Comparison of ENCODE assay signal across 12 mouse cellular contexts in the genomic region with DNA sequence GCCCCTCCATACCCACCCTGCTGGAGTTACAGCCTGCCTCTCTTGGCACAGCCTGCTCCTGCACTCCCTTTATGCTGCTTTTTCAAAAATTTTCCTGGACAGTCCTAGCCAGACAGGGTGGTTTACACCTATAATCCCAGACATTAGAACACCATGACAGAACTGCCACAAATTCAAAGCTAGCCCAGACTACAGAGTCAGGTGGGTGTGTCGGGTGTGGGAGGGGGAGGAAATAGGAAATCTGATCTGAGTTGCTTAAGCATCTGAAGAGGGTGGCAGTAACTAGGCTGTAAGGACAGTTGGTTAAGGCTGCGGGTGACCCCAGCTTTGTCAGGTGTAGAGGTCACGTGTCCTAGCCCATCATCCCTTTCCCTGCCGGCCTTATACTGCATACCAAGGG. TPM values are rescaled to one million over a fixed set of nuclear protein-coding genes. Genes with fewer than 3 reads are reported as not detected.
A peak's percentile ranks its signal among the peaks of the same experiment; 100 is the strongest.
DNase-seq lines count a peak whose midpoint lies in the region; ATAC-seq and TF ChIP-seq lines count a peak whose summit lies in the region.
"Had no signal": no experiment of that assay in that cellular context is flagged by ENCODE, and none has a peak within 500 bp of the region (broad histone marks: within the 10 kb centered on the region; RNA-seq: fewer than 3 reads in every experiment).

No protein-coding gene starts in this region.

- H3K27me3 ChIP-seq in heart, embryonic 11.5 days (ENCODE audit: control insufficient read depth, insufficient read depth, low read length) = no peaks in the 10 kb centered on the region
- H3K27me3 ChIP-seq in kidney, postnatal 0 days (ENCODE audit: insufficient read depth, low read length) = no peaks in the 10 kb centered on the region
- H3K27me3 ChIP-seq: liver, embryonic 15.5 days had no signal

- H3K36me3 ChIP-seq in heart, embryonic 11.5 days (ENCODE audit: control insufficient read depth, insufficient read depth, low read length) = no peaks in the 10 kb centered on the region
- H3K36me3 ChIP-seq in kidney, postnatal 0 days (ENCODE audit: insufficient read depth, low read length) = peaks cover 7% of the 10 kb centered on the region

- H3K9ac ChIP-seq in heart, embryonic 11.5 days (ENCODE audit: low read depth, low read length) = peak overlapping the region; percentile 7; the same call in 1 of the 2 replicates
- no peak overlapping the region for H3K9ac ChIP-seq in kidney, postnatal 0 days (ENCODE audit: low read depth, low read length)
- H3K9ac ChIP-seq: liver, embryonic 15.5 days had no signal

- 0 out of 2 replicates have a peak, but pooled peaks have one; percentile 18 for ATAC-seq in heart, embryonic 11.5 days (replicated peaks; ENCODE audit: insufficient number of reproducible peaks, low FRiP score, low TSS enrichment)
- ATAC-seq in kidney, postnatal 0 days (replicated peaks; ENCODE audit: low FRiP score, low read depth) = 0 out of 2 replicates have a peak, but pooled peaks have one; percentile 40
- ATAC-seq in CD4-positive, CD25-positive, alpha-beta regulatory T cell, adult 4 months = peak; percentile 45
- ATAC-seq: forebrain, embryonic 14.5 days had no signal

- H3K27ac ChIP-seq in heart, embryonic 11.5 days (ENCODE audit: low read depth, low read length) = peak overlapping the region; percentile 46
- peak overlapping the region; percentile 52 for H3K27ac ChIP-seq in kidney, postnatal 0 days
- H3K27ac ChIP-seq: liver, embryonic 15.5 days had no signal

- H3K4me1 ChIP-seq in heart, embryonic 11.5 days (ENCODE audit: control insufficient read depth, insufficient read depth, low read length) = peaks cover 28% of the 10 kb centered on the region
- H3K4me1 ChIP-seq in kidney, postnatal 0 days (replicated peaks; ENCODE audit: insufficient read depth, low read length) = peaks cover 7% of the 10 kb centered on the region; the same call in 1 of the 2 replicates

- DNase-seq in heart, postnatal 4 days = no peak
- peak; percentile 38 for DNase-seq in kidney, postnatal 0 days (ENCODE audit: low spot score)
- DNase-seq in kidney, postnatal 25 days = no peak
- DNase-seq in induced T-regulatory cell, adult 2 months (ENCODE audit: low read depth) = peak; percentile 75
- DNase-seq in frontal cortex, postnatal 14 days (ENCODE audit: low spot score in 2 of 2) = no peak
- DNase-seq in frontal cortex, adult 2 months (ENCODE audit: extremely low spot score in 1 of 2, low spot score in 1 of 2) = no peak
- DNase-seq: cerebellum, adult 2 months; kidney, postnatal 36 days had no signal

- WGBS in heart, embryonic 11.5 days (ENCODE audit: insufficient replicate concordance) = 44% methylated on average over 4 of the region's 4 CpGs
- WGBS in kidney, postnatal 0 days = 45% methylated on average over 4 of the region's 4 CpGs

- TF ChIP-seq CTCF in kidney, postnatal 0 days (IDR thresholded peaks at IDR 0.05; ENCODE audit: low read depth) = no peak

- no peak overlapping the region for H3K4me2 ChIP-seq in heart, embryonic 11.5 days
- H3K4me2 ChIP-seq in kidney, postnatal 0 days (ENCODE audit: low read length) = no peak overlapping the region
- H3K4me2 ChIP-seq: liver, embryonic 15.5 days had no signal

- no peak overlapping the region for H3K4me3 ChIP-seq in heart, embryonic 11.5 days (ENCODE audit: low read depth, low read length)
- H3K4me3 ChIP-seq in kidney, postnatal 0 days (replicated peaks; ENCODE audit: low read depth, low read length) = no peak overlapping the region
- H3K4me3 ChIP-seq: liver, embryonic 15.5 days had no signal

- H3K9me3 ChIP-seq in heart, embryonic 11.5 days (replicated peaks; ENCODE audit: control insufficient read depth, low read length) = no peaks in the 10 kb centered on the region
- H3K9me3 ChIP-seq in kidney, postnatal 0 days (replicated peaks; ENCODE audit: low read length) = no peaks in the 10 kb centered on the region
- H3K9me3 ChIP-seq: liver, embryonic 15.5 days had no signal

RNA-seq across cellular contexts. Expression of a gene that starts 40.8 kb away (rescaled TPM):
- not detected in 2 replicates for polyA plus RNA-seq in heart, embryonic 11.5 days (2014; fragmentation: Nextera tagmentation; extraction: Ambion mirVana)
- 10 to 100 TPM; 13.0 to 16.1 TPM for total RNA-seq in heart, postnatal 4 days (2021)
- polyA plus RNA-seq in kidney, postnatal 0 days (2015; fragmentation: Nextera tagmentation; extraction: Ambion mirVana) = 0.30 and 0.50 TPM in 2 replicates
- polyA plus RNA-seq in CD4-positive, CD25-positive, alpha-beta regulatory T cell, adult 4 months (2017; shearing (Covaris generic)) = under 1 TPM in 1 of 2 experiments, not detected in 1; 0.39 TPM
- polyA plus RNA-seq in frontal cortex, adult 2 months (2012; rRNA removed) = 0.23 and 0.50 TPM in 2 replicates
- polyA plus RNA-seq: forebrain, embryonic 14.5 days had no signal

RNA-seq across cellular contexts. Expression of a gene that starts 57.2 kb away (rescaled TPM):
- 26.0 and 29.9 TPM in 2 replicates for polyA plus RNA-seq in heart, embryonic 11.5 days (2014; fragmentation: Nextera tagmentation; extraction: Ambion mirVana)
- total RNA-seq in heart, postnatal 4 days (2021) = 10 to 100 TPM; 48.0 to 50.8 TPM
- polyA plus RNA-seq in kidney, postnatal 0 days (2015; fragmentation: Nextera tagmentation; extraction: Ambion mirVana) = 17.8 and 18.5 TPM in 2 replicates
- 1 to 10 TPM; 1.6 to 1.8 TPM for polyA plus RNA-seq in CD4-positive, CD25-positive, alpha-beta regulatory T cell, adult 4 months (2017; shearing (Covaris generic))
- 14.6 and 16.7 TPM in 2 replicates for polyA plus RNA-seq in frontal cortex, adult 2 months (2012; rRNA removed)

Comparison
In these comparisons a context has a peak if more than half of its experiments do, and no peak if none do; other contexts are left out.
1. DNase-seq: peak in kidney, postnatal 0 days (single experiment) and induced T-regulatory cell, adult 2 months (single experiment); none in heart, postnatal 4 days (single experiment), kidney, postnatal 25 days (0 of 2), frontal cortex, postnatal 14 days (0 of 2) and frontal cortex, adult 2 months (0 of 2).
2. Peak in every context shown above with its lines, with median percentiles within 50 percentile points of each other: ATAC-seq.